Mouse (Mus musculus): Measurements from ENCODE around the gene Vmn2r42. TPM values are rescaled to one million over a fixed set of nuclear protein-coding genes. Genes with fewer than 3 reads are reported as not detected.
"Not testable (repeated sequence)": the region's sequence is repeated elsewhere in the genome, so short reads cannot be mapped to it uniquely, and the experiment has no call there.

Vmn2r42 gene
- not detected in 3 replicates for total RNA-seq (2017)

DNA sequence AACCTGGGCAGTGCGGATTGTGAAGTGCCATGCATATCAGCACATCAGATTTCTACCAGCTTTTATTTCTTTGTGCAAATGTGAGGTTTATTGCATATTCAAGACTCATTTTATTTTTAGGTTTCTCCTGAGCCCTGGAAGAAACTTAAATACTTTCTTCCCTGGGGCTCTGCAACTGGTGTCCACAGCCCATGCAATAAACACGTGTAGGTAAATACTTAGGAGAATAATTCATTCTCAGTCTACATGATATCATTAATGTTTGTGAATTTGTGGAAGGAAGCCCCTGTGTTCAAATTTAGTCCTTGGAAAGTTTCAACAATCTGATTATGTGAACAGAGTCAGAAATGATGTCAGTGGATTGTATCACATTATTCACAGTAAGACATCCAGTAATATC, at the start of gene Vmn2r42:
Gene Vmn2r42, minus strand, starts transcription at position 101 of the 400 bp plus-strand sequence.
- ATAC-seq (replicated peaks; ENCODE audit: insufficient number of reproducible peaks, low FRiP score, low TSS enrichment, poor library complexity, severe bottlenecking): not testable (repeated sequence)

DNA sequence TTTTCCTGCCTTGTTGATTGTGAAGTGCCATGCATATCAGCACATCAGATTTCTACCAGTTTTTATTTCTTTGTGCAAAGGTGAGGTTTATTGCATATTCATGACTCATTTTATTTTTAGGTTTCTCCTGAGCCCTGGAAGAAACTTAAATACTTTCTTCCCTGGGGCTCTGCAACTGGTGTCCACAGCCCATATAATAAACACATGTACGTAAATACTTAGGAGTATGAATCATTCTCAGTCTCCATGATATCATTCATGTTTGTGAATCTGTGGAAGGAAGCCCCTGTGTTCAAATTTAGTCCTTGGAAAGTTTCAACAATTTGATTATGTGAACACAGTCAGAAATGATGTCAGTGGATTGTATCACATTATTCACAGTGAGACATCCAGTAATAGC, 38.6 kb downstream of the Vmn2r42 start, which contains the start of gene Vmn2r41:
Gene Vmn2r41, minus strand, starts transcription at position 101 of the 400 bp plus-strand sequence.
- not testable (repeated sequence) for ATAC-seq (replicated peaks; ENCODE audit: insufficient number of reproducible peaks, low FRiP score, low TSS enrichment, poor library complexity, severe bottlenecking)

Other genes starting within 250 kb of the Vmn2r42 start
- gene Vmn2r41, start 38.7 kb downstream of the Vmn2r42 start, total RNA-seq (2017): not detected in 3 replicates
- not detected in 3 replicates for gene Vmn2r43, start 60.3 kb upstream of the Vmn2r42 start, total RNA-seq (2017)
- not detected in 3 replicates for gene Vmn2r44, start 183.0 kb upstream of the Vmn2r42 start, total RNA-seq (2017)

Data from monocyte, adult 5-6 weeks (primary cell).